Mouse (Mus musculus): ENCODE measurements at regions not wholly inside any gene's neighbourhood (a gene's known extent, or its start where the extent isn't known, plus 50 kb on each side); places are given as distances from the start of the nearest gene placed in this dataset.
A peak's percentile ranks its signal among the peaks of the same experiment; 100 is the strongest.

DNA sequence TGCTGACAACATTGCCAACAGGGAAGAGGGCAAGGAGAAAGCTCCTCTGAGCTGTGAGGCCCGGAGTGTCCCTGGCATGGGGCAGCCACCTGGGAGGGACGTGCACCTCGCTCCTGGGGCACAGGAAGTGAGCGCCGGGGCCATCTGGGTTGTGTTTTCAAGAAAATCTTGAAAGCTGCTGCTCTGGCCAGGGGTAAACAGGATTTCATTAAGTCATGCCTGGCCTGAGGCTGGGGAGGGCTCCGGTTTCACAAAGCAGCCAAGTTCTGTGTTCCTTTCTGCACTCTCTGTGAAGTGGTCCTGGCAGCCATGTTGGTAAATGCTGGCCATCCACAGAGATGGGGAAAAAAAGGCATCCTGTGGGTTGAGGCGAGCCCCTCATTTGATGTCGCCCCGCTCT is 406.8 kb upstream of the Zmiz1 start:
- DNase-seq (ENCODE audit: low spot score in 2 of 2) = no peak

DNA sequence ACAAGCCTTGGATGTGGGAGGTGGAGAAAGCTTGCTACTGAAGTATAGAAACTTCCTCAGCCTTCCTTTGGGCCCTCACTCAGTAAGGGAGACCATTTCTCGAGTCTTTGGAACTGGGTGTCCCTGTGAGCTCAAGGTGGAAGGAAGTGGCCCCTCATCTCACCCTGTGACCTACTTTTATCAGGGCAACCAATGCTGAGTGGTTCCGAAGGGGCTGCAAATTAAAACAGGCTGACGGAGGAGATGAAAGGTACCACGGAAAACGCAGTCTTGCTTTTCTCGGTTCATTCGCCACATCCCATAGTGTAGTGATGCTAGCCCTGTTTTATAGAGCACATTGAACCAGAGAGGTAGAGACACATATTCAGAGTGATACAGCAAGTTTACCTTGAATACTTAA is 399.6 kb upstream of the Zmiz1 start:
- DNase-seq (ENCODE audit: low spot score in 2 of 2) = no peak

DNA sequence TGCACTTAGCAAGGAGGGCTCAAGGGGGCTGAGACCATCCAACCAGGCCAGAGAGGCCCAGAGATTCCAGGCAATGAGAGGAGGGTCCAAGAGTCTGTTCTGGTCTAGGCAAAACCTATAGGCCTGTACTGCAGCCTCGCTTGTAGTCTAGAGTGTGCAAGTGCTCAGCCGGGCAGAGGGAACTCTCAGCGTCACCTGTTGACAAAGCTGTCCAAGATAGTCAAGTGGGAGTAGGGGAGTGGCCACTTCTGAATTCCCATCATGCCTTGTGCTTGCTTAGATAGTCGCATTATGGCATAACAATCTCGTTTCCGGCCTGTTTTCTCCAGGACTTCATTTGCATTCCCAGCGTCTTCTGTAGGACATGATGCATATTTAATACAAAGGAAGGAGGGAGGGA is 398.7 kb upstream of the Zmiz1 start:
- no peak for DNase-seq (ENCODE audit: low spot score in 2 of 2)

DNA sequence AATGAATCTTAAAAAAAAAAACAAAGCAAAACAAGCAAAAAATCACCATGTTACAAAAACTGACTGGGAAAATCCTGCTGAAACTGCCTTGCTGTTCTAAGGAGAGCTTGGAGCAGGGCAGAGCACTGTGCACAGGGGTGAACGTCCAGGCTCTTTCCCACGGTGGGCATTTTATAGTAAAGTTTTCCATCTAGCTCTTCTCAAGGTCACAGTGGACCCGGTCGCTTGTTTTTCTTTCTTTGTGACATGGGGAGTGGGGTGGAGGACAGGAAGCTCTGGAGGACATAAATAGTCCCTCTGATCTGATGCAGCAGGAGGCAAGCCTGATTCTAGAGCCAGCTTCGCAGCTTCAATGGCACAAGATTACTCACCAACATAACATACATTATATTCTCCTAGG is 395.9 kb upstream of the Zmiz1 start:
- no peak for DNase-seq (ENCODE audit: low spot score in 2 of 2)

DNA sequence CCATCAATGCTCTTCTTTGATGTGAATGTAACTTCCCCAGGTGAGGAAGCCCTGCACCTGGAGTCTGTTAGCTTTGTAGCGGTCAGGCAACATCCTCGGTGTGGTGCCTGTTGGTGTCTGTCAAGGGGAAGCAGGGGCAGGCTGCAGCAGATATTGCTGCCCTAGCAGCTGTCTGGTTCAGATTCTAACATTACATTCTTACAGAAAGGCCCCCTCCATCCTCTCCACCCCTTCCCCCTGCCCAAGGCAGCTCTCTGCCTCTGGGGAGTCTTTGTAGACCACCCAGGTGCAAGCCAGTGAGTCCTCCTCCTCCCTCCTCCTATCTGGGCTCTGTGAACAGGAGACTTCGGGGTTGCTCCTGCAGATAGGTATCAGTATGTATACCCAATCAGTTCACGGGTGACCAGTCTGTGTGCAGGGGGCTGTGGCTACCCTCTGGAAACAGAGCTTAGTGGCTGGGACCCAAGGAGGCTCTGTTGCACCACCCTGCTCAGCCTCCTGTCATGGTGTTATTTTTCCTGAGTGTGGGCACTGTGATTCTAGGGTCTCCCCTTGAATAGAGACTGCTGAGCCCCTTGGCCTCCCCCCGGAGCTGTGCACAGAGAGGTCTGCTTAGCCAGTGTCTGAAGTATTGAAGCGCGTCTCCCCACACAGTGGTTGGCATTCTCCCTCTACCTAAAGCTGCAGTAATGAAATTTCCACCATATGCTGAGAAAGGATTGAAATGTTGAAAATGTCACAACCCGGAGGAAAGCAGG is 394.6 kb upstream of the Zmiz1 start:
- no peak for DNase-seq (ENCODE audit: low spot score in 2 of 2)

DNA sequence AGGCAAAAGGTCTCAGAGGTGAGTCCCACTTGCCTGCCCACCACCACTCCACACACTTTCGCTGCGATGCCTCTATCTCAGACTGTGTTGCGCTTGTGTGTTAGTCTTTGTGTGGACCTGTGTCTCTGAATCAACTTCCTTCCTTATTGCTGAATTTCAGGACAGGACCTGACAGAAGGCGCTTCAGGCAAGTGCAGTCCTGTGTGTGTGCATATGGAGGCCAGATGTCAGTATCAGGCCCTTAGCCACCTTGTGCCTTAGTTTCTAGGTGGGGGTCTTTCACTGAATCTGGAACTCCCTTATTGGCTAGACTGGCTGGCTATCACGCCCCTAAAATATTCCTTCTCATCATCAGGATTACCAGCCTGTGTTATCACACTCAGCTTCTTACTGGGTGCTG is 391.6 kb upstream of the Zmiz1 start:
- no peak for DNase-seq (ENCODE audit: low spot score in 2 of 2)

GRCm38 (mm10) chr14:25068430-25068829 is 390.6 kb upstream of the Zmiz1 start:
- no peak for DNase-seq (ENCODE audit: low spot score in 2 of 2)

- DNase-seq (ENCODE audit: low spot score in 2 of 2) = no peak
Observed at GRCm38 (mm10) chr14:25073143-25073542, 385.8 kb upstream of the Zmiz1 start.

DNA sequence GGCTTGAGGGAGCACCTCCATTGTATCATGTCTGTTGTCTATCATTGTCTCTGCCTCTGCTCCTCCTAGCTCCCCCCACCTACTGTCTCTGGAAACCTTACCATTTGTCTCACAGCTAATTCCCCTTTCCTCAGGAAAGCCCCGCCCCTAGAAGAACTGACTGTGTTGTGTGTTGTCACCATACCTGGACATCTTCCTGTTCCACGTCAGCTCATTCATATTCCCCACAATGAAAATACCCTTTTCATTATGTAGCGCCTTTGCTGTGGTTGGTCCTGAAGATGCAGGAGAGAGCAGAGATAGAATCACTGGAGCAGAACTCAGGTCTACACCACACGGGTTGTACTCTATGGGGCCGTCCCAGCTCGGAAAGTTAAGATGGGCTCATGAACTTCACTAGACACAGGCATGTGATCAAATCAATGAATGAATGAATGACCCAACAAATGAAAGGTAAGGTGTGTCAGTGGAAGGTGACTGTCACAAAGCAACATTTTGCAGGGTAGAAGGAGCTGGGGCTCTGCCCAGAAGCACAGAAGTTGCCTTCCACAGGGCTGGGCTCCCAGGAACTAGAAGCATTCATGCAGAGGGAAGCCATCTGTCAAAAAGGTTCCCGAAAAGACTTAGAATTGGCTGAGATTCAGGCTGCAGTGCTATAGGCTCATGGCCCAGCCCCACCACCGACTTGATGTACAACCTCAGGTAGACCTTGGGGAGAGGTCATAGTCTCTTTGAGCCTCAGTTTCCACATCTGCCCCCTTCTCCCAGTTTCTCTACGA is 384.8 kb upstream of the Zmiz1 start:
- peak in 1 of 2 experiments; percentile 17 for DNase-seq (ENCODE audit: low spot score in 2 of 2)

DNA sequence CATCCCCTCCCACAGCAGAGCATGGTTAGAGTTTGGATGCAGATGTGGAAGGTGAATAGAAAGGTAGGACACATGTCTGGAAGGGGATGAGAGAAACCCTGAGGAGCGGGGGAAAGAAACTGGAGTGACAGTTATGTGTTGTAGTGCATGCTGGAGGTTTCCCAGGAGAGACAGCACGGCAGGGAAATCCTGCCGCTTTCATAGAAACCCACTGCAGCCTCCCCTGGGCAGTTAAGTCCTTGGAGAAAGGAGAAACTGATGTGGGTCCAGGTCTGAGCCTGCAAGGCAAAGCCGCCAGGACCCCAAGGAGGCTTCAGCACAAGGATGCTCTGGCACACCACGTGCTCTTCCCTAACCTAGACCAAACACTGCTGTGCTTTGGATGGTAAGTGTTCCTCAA is 384.1 kb upstream of the Zmiz1 start:
- no peak for DNase-seq (ENCODE audit: low spot score in 2 of 2)

GRCm38 (mm10) chr14:25080431-25080830 is 378.6 kb upstream of the Zmiz1 start:
- no peak for DNase-seq (ENCODE audit: low spot score in 2 of 2)

GRCm38 (mm10) chr14:25083847-25084246 is 375.1 kb upstream of the Zmiz1 start:
- no peak for DNase-seq (ENCODE audit: low spot score in 2 of 2)

DNA sequence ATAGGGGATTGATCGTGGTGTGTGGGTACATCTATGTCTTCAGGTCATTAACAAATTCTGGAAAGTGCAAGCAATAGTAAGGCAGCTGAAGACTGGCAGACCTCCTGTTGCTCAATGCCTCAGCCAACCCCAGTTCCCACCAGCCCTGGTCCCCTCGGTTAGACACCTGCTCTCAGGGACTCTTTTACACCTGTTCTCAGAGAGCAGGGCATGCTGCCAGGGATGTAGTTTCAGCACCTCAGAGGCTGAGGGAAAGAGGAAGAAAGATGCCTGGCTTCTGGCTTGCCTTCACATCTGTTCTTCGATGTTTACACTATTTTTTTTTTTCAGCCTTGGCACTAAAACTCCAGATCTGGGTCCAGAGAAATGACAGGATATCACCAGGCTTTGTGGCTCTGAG is 362.2 kb upstream of the Zmiz1 start:
- DNase-seq (ENCODE audit: low spot score in 2 of 2) = no peak

DNA sequence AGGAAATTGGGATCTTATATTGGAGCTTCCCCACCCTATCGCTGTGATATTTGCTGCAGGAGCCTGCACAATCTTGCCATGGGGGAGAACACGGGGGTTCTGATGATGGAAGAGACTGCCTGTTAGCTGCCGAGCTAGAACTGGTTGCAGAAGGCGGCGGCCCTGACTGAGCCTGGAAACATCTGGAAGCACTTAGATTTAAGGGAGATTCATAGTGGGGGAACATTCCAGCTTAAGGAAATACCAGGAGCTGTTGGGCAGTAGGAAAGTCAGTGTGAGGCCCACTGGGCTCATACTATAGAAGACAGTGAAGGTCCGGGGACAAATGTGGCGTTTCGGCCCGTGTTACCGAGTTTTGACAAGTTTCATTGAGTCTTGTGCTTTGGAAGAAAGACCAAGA is 353.6 kb upstream of the Zmiz1 start:
- no peak for DNase-seq (ENCODE audit: low spot score in 2 of 2)

- DNase-seq (ENCODE audit: low spot score in 2 of 2) = no peak
Observed at GRCm38 (mm10) chr14:25106451-25106850, 352.5 kb upstream of the Zmiz1 start.

DNA sequence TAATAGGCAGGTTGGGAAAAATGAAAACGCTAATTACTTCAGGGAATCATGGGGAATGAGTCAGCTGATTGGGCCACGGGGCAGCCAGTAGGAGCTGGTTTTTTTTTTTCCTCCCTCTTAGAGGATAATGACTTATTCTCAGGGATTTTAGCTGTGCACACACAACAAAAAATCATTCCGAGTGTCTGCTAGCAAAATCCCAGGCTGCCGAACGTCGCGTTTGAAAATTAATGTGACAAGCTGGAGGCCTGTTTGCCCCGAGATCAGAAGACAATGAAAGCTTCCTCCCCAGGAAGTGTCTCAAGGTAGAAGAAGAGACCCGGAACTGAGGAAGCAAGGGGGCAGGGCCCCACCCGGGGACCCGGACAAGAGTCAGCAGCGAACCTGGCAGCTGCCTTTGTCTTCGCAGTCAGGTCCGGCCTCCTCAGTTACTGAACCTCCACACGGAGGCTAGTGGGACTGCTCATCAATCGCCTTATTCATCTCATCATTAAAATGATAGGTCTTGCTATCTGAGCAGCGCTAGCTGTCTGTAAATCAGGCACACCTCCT is 350.8 kb upstream of the Zmiz1 start:
- DNase-seq (ENCODE audit: low spot score in 2 of 2) = no peak

DNA sequence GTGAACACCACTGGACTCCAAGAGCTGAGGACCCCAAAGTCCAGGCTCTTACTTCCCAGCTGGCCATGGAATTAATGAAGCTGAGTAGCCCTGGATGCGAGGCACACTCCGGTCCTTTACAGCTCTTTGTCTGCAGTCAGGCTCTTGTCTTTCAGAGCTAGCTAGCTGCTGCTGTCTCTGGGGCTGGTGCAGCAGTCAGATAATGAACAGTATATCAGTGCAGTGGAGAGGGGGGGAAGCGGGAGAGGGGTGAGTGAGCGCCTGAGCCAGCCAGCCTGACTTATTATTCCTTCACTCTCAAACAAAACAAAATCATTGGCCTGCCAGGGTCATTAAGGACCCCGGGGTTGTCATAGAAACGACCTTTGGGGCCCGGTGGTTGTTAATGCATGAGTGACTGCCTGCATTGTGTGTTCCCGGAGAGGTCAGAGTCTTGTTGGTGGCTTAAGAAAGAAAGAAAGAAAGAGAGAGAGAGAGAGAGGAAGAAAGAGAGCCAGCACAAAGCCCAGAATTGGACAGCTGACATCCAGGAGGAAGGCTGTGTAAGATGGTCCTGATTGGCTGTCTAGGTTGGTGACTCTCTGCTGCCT is 350.2 kb upstream of the Zmiz1 start:
- peak in 1 of 2 experiments; percentile 44 for DNase-seq (ENCODE audit: low spot score in 2 of 2)

DNA sequence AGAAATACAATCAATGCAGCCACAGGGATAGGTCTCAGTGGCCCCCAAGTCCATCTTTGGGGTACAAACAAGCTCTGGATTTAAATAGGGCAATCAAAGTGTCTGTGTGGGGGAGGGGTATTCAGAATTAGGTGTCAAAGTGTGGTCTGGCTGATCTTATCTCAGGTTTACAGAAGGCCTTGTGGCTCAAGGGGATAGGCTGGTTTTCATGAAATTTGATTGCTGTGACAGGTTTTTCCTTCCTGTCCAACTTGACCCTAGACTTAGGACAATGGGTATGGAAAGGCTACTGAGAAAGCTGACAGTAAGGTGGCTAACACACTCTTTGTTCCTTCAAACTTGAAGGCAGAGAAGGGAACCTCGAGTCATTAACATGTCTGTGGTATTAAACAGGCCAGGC is 349.3 kb upstream of the Zmiz1 start:
- no peak for DNase-seq (ENCODE audit: low spot score in 2 of 2)

DNA sequence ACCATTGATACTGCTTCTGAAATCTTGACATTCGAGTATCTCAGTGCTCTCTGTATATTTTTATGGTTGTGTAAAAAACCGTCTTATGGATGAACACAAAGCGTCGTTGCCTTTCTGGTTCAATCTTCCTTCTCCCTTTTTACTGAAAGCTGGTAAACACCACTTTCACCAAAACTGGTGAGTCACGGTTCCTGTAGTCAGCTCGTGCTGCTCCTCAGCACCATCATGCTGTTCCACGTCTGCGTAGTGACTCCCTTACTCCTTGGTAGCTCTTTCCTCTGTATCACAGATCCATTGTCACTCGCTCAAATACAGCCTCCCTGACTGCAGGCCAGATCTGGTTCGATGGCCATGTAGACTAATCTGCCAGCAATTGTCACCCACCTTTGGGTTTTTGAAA is 346.2 kb upstream of the Zmiz1 start:
- no peak for DNase-seq (ENCODE audit: low spot score in 2 of 2)

GRCm38 (mm10) chr14:25113326-25113725 is 345.7 kb upstream of the Zmiz1 start:
- DNase-seq (ENCODE audit: low spot score in 2 of 2) = no peak

GRCm38 (mm10) chr14:25116424-25116823 is 342.6 kb upstream of the Zmiz1 start:
- peak in 1 of 2 experiments; percentile 74 for DNase-seq (ENCODE audit: low spot score in 2 of 2)

DNA sequence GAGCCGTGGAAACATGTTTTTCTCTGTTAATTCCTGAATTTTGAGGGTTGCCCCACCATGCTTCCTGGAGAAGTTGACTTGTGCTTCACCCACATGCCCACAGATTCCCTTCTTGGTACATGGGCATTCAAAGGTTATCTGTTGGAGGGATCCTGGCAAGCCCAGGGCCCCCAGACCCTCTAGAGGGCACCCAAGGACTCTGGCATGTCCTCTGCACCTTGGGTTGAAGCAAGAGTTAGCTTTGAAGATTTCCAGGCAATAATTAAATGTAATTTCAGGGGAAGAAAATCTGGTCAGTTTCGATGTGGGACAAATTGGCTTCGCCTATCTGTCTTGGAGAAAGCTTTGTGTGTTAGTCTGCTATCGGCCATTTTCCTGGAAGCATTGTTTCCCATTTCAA is 339.0 kb upstream of the Zmiz1 start:
- no peak for DNase-seq (ENCODE audit: low spot score in 2 of 2)

Measured in left cerebral cortex, adult 8-10 months (tissue).